Mouse (Mus musculus) liver, adult 2 months (tissue): ENCODE measurements at regions not wholly inside any gene's neighbourhood (a gene's known extent, or its start where the extent isn't known, plus 50 kb on each side); places are given as distances from the start of the nearest gene placed in this dataset.

Experiments used
- CTCF ChIP-seq: fragments of 200-500 bp; IDR thresholded peaks from 2 replicates; pipeline ENCODE4 v1.5.1; 2011; ENCODE audit warnings: low read depth, low read length, control low read depth
- POLR2A ChIP-seq: fragments of 200-500 bp; IDR thresholded peaks from 2 replicates; pipeline ENCODE4 v1.6.1; 2011; ENCODE audit warnings: low read length, control low read depth; ENCODE audit not compliant: insufficient read depth; ENCODE audit errors: extremely low read depth

GRCm38 (mm10) chr3:148744651-148745050 is 245.7 kb downstream of the Adgrl2 start:
- TF ChIP-seq CTCF, result no peak
- TF ChIP-seq POLR2A, result no peak
